Mouse (Mus musculus): ENCODE data around the gene Commd1. TPM values are rescaled to one million over a fixed set of nuclear protein-coding genes. Genes with fewer than 3 reads are reported as not detected.

Commd1 gene
- polyA plus RNA-seq, 1 experiment from 2014 or later, result 371 TPM

GRCm38 (mm10) chr11:22880383-22881172, 101.6 kb downstream of the Commd1 start:
- Histone ChIP-seq H3K4me1 (ENCODE audit: control insufficient read depth, insufficient read depth, low read length) (no peaks in the 10 kb centered on the region), H3K4me2 (ENCODE audit: low read depth, low read length) (no peak overlapping the region), H3K9ac (ENCODE audit: low read length) (no peak overlapping the region), H3K27me3 (ENCODE audit: control insufficient read depth, insufficient read depth, low read length) (no peaks in the 10 kb centered on the region), H3K27ac (ENCODE audit: low read length) (no peak overlapping the region), H3K4me3 (replicated peaks; ENCODE audit: low read length) (no peak overlapping the region), H3K36me3 (ENCODE audit: control insufficient read depth, insufficient read depth, low read length) (no peaks in the 10 kb centered on the region), H3K9me3 (replicated peaks; ENCODE audit: control insufficient read depth, low read length) (no peaks in the 10 kb centered on the region)
- 54% methylated on average over 3 of the region's 3 CpGs for WGBS
- ATAC-seq (ENCODE audit: insufficient read depth, low FRiP score), result no peak

GRCm38 (mm10) chr11:22879645-22880044, 102.5 kb downstream of the Commd1 start:
- H3K9ac ChIP-seq (ENCODE audit: low read length), result no peak overlapping the region
- no peak overlapping the region for H3K4me3 ChIP-seq (replicated peaks; ENCODE audit: low read length)
- H3K4me1 ChIP-seq (ENCODE audit: control insufficient read depth, insufficient read depth, low read length), result no peaks in the 10 kb centered on the region
- no peak overlapping the region for H3K27ac ChIP-seq (ENCODE audit: low read length)
- no peak for ATAC-seq (ENCODE audit: insufficient read depth, low FRiP score)
- WGBS, result 84% methylated on average over 4 of the region's 4 CpGs
- H3K27me3 ChIP-seq (ENCODE audit: control insufficient read depth, insufficient read depth, low read length), result no peaks in the 10 kb centered on the region
- no peaks in the 10 kb centered on the region for H3K36me3 ChIP-seq (ENCODE audit: control insufficient read depth, insufficient read depth, low read length)
- H3K9me3 ChIP-seq (replicated peaks; ENCODE audit: control insufficient read depth, low read length), result no peaks in the 10 kb centered on the region
- H3K4me2 ChIP-seq (ENCODE audit: low read depth, low read length), result no peak overlapping the region

DNA sequence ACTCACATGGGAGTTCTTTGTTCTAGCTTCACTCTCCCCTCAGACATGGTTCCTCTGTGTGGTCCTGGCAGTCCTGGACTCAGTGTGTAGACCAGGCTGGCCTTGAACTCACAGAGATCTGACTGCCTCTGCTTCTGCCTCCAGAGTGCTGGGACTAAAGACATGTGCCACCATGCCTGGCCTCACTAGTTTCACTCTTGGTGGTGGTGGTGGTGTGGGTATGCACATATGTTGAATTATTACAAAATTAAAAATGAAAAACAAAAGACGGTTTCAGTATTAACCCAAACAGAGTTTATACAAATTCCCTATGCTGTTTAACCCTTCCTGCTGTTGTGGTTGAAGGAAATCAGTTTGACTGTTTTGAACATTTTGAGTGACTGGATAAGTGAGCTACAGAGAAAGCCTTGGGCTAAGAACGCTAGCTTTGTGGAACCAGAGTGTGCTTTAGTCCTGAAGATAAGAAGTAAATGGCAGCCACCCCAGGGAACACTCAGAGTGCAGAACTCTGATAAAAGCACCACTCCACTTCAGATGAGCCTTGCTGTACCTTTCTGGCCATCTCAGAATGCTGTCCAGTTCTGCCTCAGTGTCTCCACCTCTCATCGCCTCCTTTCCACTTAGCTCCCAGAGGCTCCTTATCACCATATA, 105.4 kb downstream of the Commd1 start:
- no peak for ATAC-seq (ENCODE audit: insufficient read depth, low FRiP score)
- Histone ChIP-seq H3K36me3 (ENCODE audit: control insufficient read depth, insufficient read depth, low read length) (no peaks in the 10 kb centered on the region), H3K9ac (ENCODE audit: low read length) (no peak overlapping the region), H3K4me2 (ENCODE audit: low read depth, low read length) (no peak overlapping the region), H3K4me3 (replicated peaks; ENCODE audit: low read length) (no peak overlapping the region), H3K27ac (ENCODE audit: low read length) (no peak overlapping the region), H3K27me3 (ENCODE audit: control insufficient read depth, insufficient read depth, low read length) (no peaks in the 10 kb centered on the region), H3K4me1 (ENCODE audit: control insufficient read depth, insufficient read depth, low read length) (peaks cover 3% of the 10 kb centered on the region), H3K9me3 (replicated peaks; ENCODE audit: control insufficient read depth, low read length) (no peaks in the 10 kb centered on the region)
- 81% methylated on average over 3 of the region's 3 CpGs for WGBS

GRCm38 (mm10) chr11:22875279-22875678, 106.9 kb downstream of the Commd1 start:
- H3K4me3 ChIP-seq (replicated peaks; ENCODE audit: low read length), result no peak overlapping the region
- H3K9ac ChIP-seq (ENCODE audit: low read length), result no peak overlapping the region
- 84% methylated on average over 4 of the region's 4 CpGs for WGBS
- no peaks in the 10 kb centered on the region for H3K9me3 ChIP-seq (replicated peaks; ENCODE audit: control insufficient read depth, low read length)
- peaks cover 3% of the 10 kb centered on the region for H3K4me1 ChIP-seq (ENCODE audit: control insufficient read depth, insufficient read depth, low read length)
- H3K36me3 ChIP-seq (ENCODE audit: control insufficient read depth, insufficient read depth, low read length), result no peaks in the 10 kb centered on the region
- no peaks in the 10 kb centered on the region for H3K27me3 ChIP-seq (ENCODE audit: control insufficient read depth, insufficient read depth, low read length)
- no peak overlapping the region for H3K4me2 ChIP-seq (ENCODE audit: low read depth, low read length)
- no peak for ATAC-seq (ENCODE audit: insufficient read depth, low FRiP score)
- no peak overlapping the region for H3K27ac ChIP-seq (ENCODE audit: low read length)

GRCm38 (mm10) chr11:22874747-22875146, 107.4 kb downstream of the Commd1 start:
- WGBS, result 72% methylated on average over 6 of the region's 6 CpGs

GRCm38 (mm10) chr11:22873383-22873782, 108.8 kb downstream of the Commd1 start:
- ATAC-seq (ENCODE audit: insufficient read depth, low FRiP score), result no peak
- Histone ChIP-seq H3K4me1 (ENCODE audit: control insufficient read depth, insufficient read depth, low read length) (peaks cover 3% of the 10 kb centered on the region), H3K27me3 (ENCODE audit: control insufficient read depth, insufficient read depth, low read length) (no peaks in the 10 kb centered on the region), H3K9me3 (replicated peaks; ENCODE audit: control insufficient read depth, low read length) (no peaks in the 10 kb centered on the region), H3K4me3 (replicated peaks; ENCODE audit: low read length) (no peak overlapping the region), H3K9ac (ENCODE audit: low read length) (no peak overlapping the region), H3K4me2 (ENCODE audit: low read depth, low read length) (no peak overlapping the region), H3K36me3 (ENCODE audit: control insufficient read depth, insufficient read depth, low read length) (no peaks in the 10 kb centered on the region), H3K27ac (ENCODE audit: low read length) (peak overlapping the region; percentile 19; the same call in 1 of the 2 replicates)
- 56% methylated on average over 4 of the region's 4 CpGs for WGBS

More at GRCm38 (mm10) chr11:22874747-22875146, 107.4 kb downstream of the Commd1 start:
- Histone ChIP-seq H3K36me3 (ENCODE audit: control insufficient read depth, insufficient read depth, low read length) (no peaks in the 10 kb centered on the region), H3K9ac (ENCODE audit: low read length) (no peak overlapping the region), H3K27me3 (ENCODE audit: control insufficient read depth, insufficient read depth, low read length) (no peaks in the 10 kb centered on the region), H3K27ac (ENCODE audit: low read length) (no peak overlapping the region), H3K9me3 (replicated peaks; ENCODE audit: control insufficient read depth, low read length) (no peaks in the 10 kb centered on the region), H3K4me3 (replicated peaks; ENCODE audit: low read length) (no peak overlapping the region), H3K4me1 (ENCODE audit: control insufficient read depth, insufficient read depth, low read length) (peaks cover 3% of the 10 kb centered on the region), H3K4me2 (ENCODE audit: low read depth, low read length) (no peak overlapping the region)
- no peak for ATAC-seq (ENCODE audit: insufficient read depth, low FRiP score)

DNA sequence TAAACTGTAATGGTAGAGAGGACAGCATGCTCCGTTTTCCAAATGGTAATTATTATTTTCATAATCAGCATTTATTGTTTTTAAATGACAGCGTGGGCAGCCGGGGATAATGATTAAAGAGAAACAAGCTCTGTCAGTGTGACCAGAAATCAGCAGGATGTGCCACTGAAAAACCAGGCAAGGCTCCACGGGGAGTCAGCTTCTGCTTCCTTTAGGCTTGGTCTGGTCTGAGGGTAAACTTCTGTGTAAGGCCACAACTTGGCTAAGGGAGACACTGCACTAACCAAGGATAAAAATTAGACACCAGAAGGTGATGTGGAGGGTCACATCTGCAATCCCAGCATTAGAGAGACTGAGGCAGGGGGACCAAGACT, 109.9 kb downstream of the Commd1 start:
- H3K4me3 ChIP-seq (replicated peaks; ENCODE audit: low read length), result no peak overlapping the region
- H3K4me2 ChIP-seq (ENCODE audit: low read depth, low read length), result peak overlapping the region; percentile 37
- H3K27me3 ChIP-seq (ENCODE audit: control insufficient read depth, insufficient read depth, low read length), result no peaks in the 10 kb centered on the region
- 38% methylated on average over 4 of the region's 4 CpGs for WGBS
- no peak for ATAC-seq (ENCODE audit: insufficient read depth, low FRiP score)
- H3K36me3 ChIP-seq (ENCODE audit: control insufficient read depth, insufficient read depth, low read length), result no peaks in the 10 kb centered on the region
- peak overlapping the region; percentile 41 for H3K27ac ChIP-seq (ENCODE audit: low read length)
- no peaks in the 10 kb centered on the region for H3K9me3 ChIP-seq (replicated peaks; ENCODE audit: control insufficient read depth, low read length)
- H3K4me1 ChIP-seq (ENCODE audit: control insufficient read depth, insufficient read depth, low read length), result peaks cover 3% of the 10 kb centered on the region
- H3K9ac ChIP-seq (ENCODE audit: low read length), result no peak overlapping the region

DNA sequence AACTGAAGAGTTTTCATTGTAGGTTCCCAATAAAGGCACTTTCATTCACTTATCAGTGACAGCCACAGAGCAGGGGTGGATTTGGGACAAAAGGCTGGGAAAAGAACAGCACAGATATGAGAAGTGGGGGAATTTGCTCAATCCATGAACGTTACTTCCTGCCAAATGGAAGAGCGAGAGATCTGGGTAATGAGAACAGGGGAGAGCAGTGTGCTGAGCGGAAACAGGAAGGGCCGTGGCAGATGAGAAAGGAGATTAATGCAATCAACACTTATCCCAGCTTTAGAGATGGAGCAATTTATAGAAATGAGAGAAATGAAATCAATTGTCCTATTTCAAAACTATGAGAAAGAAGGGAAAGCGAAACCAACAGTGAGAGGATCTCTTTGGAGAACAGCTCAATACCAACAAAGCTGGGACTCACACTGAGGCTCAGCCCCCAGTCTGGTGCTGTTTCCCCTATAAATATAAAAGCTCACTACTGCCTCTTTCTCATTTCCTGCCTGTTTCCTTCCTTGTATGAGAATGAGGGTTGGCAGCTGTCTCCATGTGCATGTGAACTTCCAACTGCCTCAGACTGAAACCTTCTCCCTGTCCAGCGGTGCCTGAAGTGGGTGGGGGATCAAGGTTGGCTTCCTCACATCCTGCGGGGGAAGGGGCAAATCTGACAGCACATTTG, 110.4 kb downstream of the Commd1 start:
- Histone ChIP-seq H3K4me3 (replicated peaks; ENCODE audit: low read length) (no peak overlapping the region; the same call in 1 of the 2 replicates), H3K27me3 (ENCODE audit: control insufficient read depth, insufficient read depth, low read length) (no peaks in the 10 kb centered on the region), H3K9ac (ENCODE audit: low read length) (0 out of 2 replicates have a peak overlapping the region, but pooled peaks have one; percentile 13), H3K4me2 (ENCODE audit: low read depth, low read length) (peak overlapping the region; percentile 37), H3K9me3 (replicated peaks; ENCODE audit: control insufficient read depth, low read length) (no peaks in the 10 kb centered on the region), H3K36me3 (ENCODE audit: control insufficient read depth, insufficient read depth, low read length) (no peaks in the 10 kb centered on the region), H3K27ac (ENCODE audit: low read length) (peak overlapping the region; percentile 41), H3K4me1 (ENCODE audit: control insufficient read depth, insufficient read depth, low read length) (peaks cover 3% of the 10 kb centered on the region)
- ATAC-seq (ENCODE audit: insufficient read depth, low FRiP score), result no peak
- 44% methylated on average over 7 of the region's 7 CpGs for WGBS

- 78% methylated on average over 8 of the region's 8 CpGs for WGBS
These were observed 113.6 kb downstream of the Commd1 start for GRCm38 (mm10) chr11:22868582-22868981.

More at GRCm38 (mm10) chr11:22868582-22868981, 113.6 kb downstream of the Commd1 start:
- Histone ChIP-seq H3K36me3 (ENCODE audit: control insufficient read depth, insufficient read depth, low read length) (no peaks in the 10 kb centered on the region), H3K27ac (ENCODE audit: low read length) (no peak overlapping the region), H3K4me2 (ENCODE audit: low read depth, low read length) (no peak overlapping the region), H3K9ac (ENCODE audit: low read length) (no peak overlapping the region), H3K9me3 (replicated peaks; ENCODE audit: control insufficient read depth, low read length) (no peaks in the 10 kb centered on the region), H3K4me3 (replicated peaks; ENCODE audit: low read length) (no peak overlapping the region), H3K27me3 (ENCODE audit: control insufficient read depth, insufficient read depth, low read length) (no peaks in the 10 kb centered on the region), H3K4me1 (ENCODE audit: control insufficient read depth, insufficient read depth, low read length) (peaks cover 3% of the 10 kb centered on the region)
- ATAC-seq (ENCODE audit: insufficient read depth, low FRiP score), result no peak
